Mouse (Mus musculus) kidney, adult 10 weeks (tissue): ENCODE data around the gene Lor. TPM values are rescaled to one million over a fixed set of nuclear protein-coding genes. Genes with fewer than 3 reads are reported as not detected.

Source experiments
- polyA plus RNA-seq: library from polyadenylated mRNA; stranded (reverse); fragments of 350-450 nt; fragmentation: Illumina TruSeq; extraction: RNeasy Lipid Tissue Mini Kit (QIAGEN cat#74804); gene quantifications from one replicate; pipeline ENCODE4 v1.2.3, GENCODE M21; 2014; ENCODE audit warnings: low read depth, low replicate concordance

The Lor gene
- polyA plus RNA-seq, result not detected

GRCm38 (mm10) chr3:92083042-92083441 is at the start of gene Lor:
TSS of gene Lor (minus strand) at chr3:92083142.

GRCm38 (mm10) chr3:92123847-92124246 is 40.9 kb upstream of the Lor start, which contains the start of gene Prr9:
TSS of gene Prr9 (minus strand) at chr3:92123947.

Other genes starting within 250 kb of the Lor start
- gene Pglyrp3, start 68.6 kb downstream of the Lor start, polyA plus RNA-seq, result not detected
- not detected for gene Prr9, start 40.8 kb upstream of the Lor start, polyA plus RNA-seq
- gene Lelp1, start 59.6 kb upstream of the Lor start, polyA plus RNA-seq, result not detected
- 1.1 TPM for gene Sprr2a1, start 132.7 kb upstream of the Lor start, polyA plus RNA-seq
- 11.2 TPM for gene Sprr2a2, start 132.8 kb upstream of the Lor start, polyA plus RNA-seq
- 0.85 TPM for gene Sprr2a3, start 202.3 kb upstream of the Lor start, polyA plus RNA-seq
- not detected for gene Sprr2b, start 233.5 kb upstream of the Lor start, polyA plus RNA-seq